Mouse (Mus musculus) lung, postnatal 0 days (tissue): ENCODE measurements around the gene Fam160a1.

ENCODE experiments used
- CTCF ChIP-seq: IDR thresholded peaks from 2 replicates; pipeline ENCODE4 v1.5.1; 2016; ENCODE audit warnings: antibody characterized with exemption, mild to moderate bottlenecking
- EP300 ChIP-seq: IDR thresholded peaks from 2 replicates; pipeline ENCODE4 v1.6.1; 2016; ENCODE audit warnings: antibody characterized with exemption, mild to moderate bottlenecking, control low read depth

DNA sequence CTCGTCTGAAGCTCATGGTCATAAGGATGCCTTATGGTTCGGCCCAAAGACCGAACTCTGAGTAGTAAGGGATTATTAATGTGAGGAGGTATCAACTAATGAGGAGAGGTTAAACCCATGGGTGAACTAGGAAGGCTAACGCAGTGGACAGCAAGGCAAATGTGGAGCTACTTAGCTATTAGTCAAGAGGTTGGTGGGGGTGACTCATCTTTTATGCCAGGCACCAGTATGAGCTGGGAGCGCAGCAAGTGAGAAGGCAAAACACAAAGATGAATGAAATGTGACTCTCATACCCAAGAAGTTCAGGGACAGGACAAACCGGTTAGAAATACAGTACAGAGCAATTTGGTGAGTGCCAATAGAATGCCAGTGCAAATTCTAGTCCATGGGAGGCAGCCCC lies 94.5 kb downstream of the Fam160a1 start:
- no peak for TF ChIP-seq CTCF
- no peak for TF ChIP-seq EP300
